Mouse (Mus musculus): Measurements from ENCODE around the gene Scap. TPM values are rescaled to one million over a fixed set of nuclear protein-coding genes. Genes with fewer than 3 reads are reported as not detected.

Scap gene
- polyA plus RNA-seq, 1 experiment from 2014 or later: 16.0 TPM

DNA sequence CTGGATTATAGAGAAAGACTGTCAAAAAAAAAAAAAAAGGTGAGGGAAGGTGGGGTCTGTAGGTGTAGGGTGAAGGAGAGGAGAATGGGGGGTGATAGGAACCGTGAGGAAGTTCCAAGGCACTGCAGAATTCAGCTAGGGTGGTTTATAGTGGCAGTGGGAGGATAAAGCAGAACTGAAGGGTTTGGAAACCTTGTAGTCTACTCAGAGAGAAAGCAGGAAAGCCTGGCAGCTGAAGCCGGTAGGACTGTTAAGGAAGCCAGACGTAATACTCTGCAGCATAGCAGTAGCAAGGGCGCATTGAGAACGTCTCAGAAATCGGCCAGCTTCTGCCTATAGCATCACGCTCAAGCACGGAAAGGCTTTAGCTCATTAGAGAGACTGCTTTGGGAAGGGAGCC lies 8.9 kb downstream of the Scap start:
- no peak overlapping the region for H3K4me2 ChIP-seq
- H3K27me3 ChIP-seq (ENCODE audit: control insufficient read depth, insufficient read depth, low read length): no peaks in the 10 kb centered on the region
- no peak overlapping the region for H3K27ac ChIP-seq (ENCODE audit: low read depth, low read length)
- no peaks in the 10 kb centered on the region for H3K9me3 ChIP-seq (replicated peaks; ENCODE audit: control insufficient read depth, low read length)
- H3K4me3 ChIP-seq (ENCODE audit: low read depth, low read length): no peak overlapping the region
- no peak for ATAC-seq (replicated peaks; ENCODE audit: insufficient number of reproducible peaks, low FRiP score, low TSS enrichment)
- 0 out of 2 replicates have a peak, but pooled peaks cover 3% of the 10 kb centered on the region for H3K4me1 ChIP-seq (ENCODE audit: control insufficient read depth, insufficient read depth, low read length)
- no peak overlapping the region for H3K9ac ChIP-seq (ENCODE audit: low read depth, low read length)
- WGBS (ENCODE audit: insufficient replicate concordance): 68% methylated on average over 8 of the region's 8 CpGs
- H3K36me3 ChIP-seq (ENCODE audit: control insufficient read depth, insufficient read depth, low read length): no peaks in the 10 kb centered on the region

GRCm38 (mm10) chr9:110343805-110344204 lies 10.7 kb downstream of the Scap start:
- no peaks in the 10 kb centered on the region for H3K4me1 ChIP-seq (ENCODE audit: control insufficient read depth, insufficient read depth, low read length)
- no peak overlapping the region for H3K27ac ChIP-seq (ENCODE audit: low read depth, low read length)
- H3K27me3 ChIP-seq (ENCODE audit: control insufficient read depth, insufficient read depth, low read length): no peaks in the 10 kb centered on the region
- no peaks in the 10 kb centered on the region for H3K36me3 ChIP-seq (ENCODE audit: control insufficient read depth, insufficient read depth, low read length)
- H3K9ac ChIP-seq (ENCODE audit: low read depth, low read length): no peak overlapping the region
- no peak overlapping the region for H3K4me3 ChIP-seq (ENCODE audit: low read depth, low read length)
- H3K9me3 ChIP-seq (replicated peaks; ENCODE audit: control insufficient read depth, low read length): no peaks in the 10 kb centered on the region
- no peak for ATAC-seq (replicated peaks; ENCODE audit: insufficient number of reproducible peaks, low FRiP score, low TSS enrichment)
- 75% methylated on average over 6 of the region's 6 CpGs for WGBS (ENCODE audit: insufficient replicate concordance)
- no peak overlapping the region for H3K4me2 ChIP-seq

GRCm38 (mm10) chr9:110345057-110345739 lies 12.1 kb downstream of the Scap start:
- no peak for ATAC-seq (replicated peaks; ENCODE audit: insufficient number of reproducible peaks, low FRiP score, low TSS enrichment)
- H3K27ac ChIP-seq (ENCODE audit: low read depth, low read length): no peak overlapping the region

DNA sequence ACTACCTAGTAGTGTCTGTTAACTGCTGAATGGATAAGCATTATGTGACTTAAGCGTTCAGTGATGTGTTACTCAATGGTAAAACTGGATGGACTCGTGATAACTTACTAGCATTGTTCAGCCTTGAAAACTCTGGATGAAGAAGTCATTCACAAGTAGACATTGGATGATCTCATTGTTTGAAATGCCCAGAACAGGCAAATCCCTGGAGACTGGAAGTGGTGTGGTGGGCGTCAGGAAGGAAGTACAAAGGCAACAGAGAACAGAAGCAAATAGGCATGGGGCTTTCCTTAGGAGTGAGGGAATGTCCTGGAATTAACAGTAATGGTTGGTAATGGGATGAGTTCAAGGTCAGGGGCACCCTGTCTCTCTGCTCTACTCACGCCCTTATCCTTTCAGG lies 15.8 kb downstream of the Scap start:
- H3K9me3 ChIP-seq (replicated peaks; ENCODE audit: control insufficient read depth, low read length): no peaks in the 10 kb centered on the region
- ATAC-seq (replicated peaks; ENCODE audit: insufficient number of reproducible peaks, low FRiP score, low TSS enrichment): no peak

More at GRCm38 (mm10) chr9:110345057-110345739, 12.1 kb downstream of the Scap start:
- H3K4me2 ChIP-seq: no peak overlapping the region
- no peaks in the 10 kb centered on the region for H3K27me3 ChIP-seq (ENCODE audit: control insufficient read depth, insufficient read depth, low read length)
- no peak overlapping the region for H3K4me3 ChIP-seq (ENCODE audit: low read depth, low read length)
- no peak overlapping the region for H3K9ac ChIP-seq (ENCODE audit: low read depth, low read length)
- no peaks in the 10 kb centered on the region for H3K4me1 ChIP-seq (ENCODE audit: control insufficient read depth, insufficient read depth, low read length)
- no peaks in the 10 kb centered on the region for H3K36me3 ChIP-seq (ENCODE audit: control insufficient read depth, insufficient read depth, low read length)
- WGBS (ENCODE audit: insufficient replicate concordance): 69% methylated on average over 7 of the region's 7 CpGs
- no peaks in the 10 kb centered on the region for H3K9me3 ChIP-seq (replicated peaks; ENCODE audit: control insufficient read depth, low read length)

DNA sequence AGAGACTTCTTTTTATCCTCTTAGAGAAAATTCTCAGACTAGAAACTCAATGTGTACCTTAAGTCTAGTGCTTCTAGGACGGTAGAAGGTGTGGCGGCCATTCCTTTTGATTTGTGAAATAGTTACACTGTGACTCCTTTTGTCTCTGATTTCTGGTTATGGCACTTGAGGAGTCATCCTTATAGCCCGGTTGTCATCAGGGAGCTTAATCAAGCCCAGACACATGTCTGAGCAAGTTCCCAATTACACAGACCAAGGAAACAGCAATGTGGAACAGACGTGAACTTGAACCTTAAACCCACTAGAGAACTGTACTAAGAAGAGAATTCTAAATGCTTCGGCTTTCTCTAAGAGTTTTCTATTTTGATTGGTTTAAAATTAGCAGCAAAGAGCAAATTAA lies 17.1 kb downstream of the Scap start:
- no peak for ATAC-seq (replicated peaks; ENCODE audit: insufficient number of reproducible peaks, low FRiP score, low TSS enrichment)

More for the DNA sequence above, 15.8 kb downstream of the Scap start:
- Histone ChIP-seq H3K9ac (ENCODE audit: low read depth, low read length) (no peak overlapping the region), H3K36me3 (ENCODE audit: control insufficient read depth, insufficient read depth, low read length) (no peaks in the 10 kb centered on the region), H3K27ac (ENCODE audit: low read depth, low read length) (no peak overlapping the region), H3K4me2 (no peak overlapping the region), H3K4me3 (ENCODE audit: low read depth, low read length) (no peak overlapping the region), H3K27me3 (ENCODE audit: control insufficient read depth, insufficient read depth, low read length) (no peaks in the 10 kb centered on the region), H3K4me1 (ENCODE audit: control insufficient read depth, insufficient read depth, low read length) (peaks cover 5% of the 10 kb centered on the region; the same call in 1 of the 2 replicates)
- 65% methylated on average over 4 of the region's 4 CpGs for WGBS (ENCODE audit: insufficient replicate concordance)

GRCm38 (mm10) chr9:110350612-110351011 lies 17.5 kb downstream of the Scap start:
- Histone ChIP-seq H3K9ac (ENCODE audit: low read depth, low read length) (no peak overlapping the region), H3K9me3 (replicated peaks; ENCODE audit: control insufficient read depth, low read length) (no peaks in the 10 kb centered on the region), H3K27ac (ENCODE audit: low read depth, low read length) (no peak overlapping the region), H3K36me3 (ENCODE audit: control insufficient read depth, insufficient read depth, low read length) (no peaks in the 10 kb centered on the region), H3K4me1 (ENCODE audit: control insufficient read depth, insufficient read depth, low read length) (peaks cover 8% of the 10 kb centered on the region; the same call in 1 of the 2 replicates), H3K4me2 (no peak overlapping the region), H3K4me3 (ENCODE audit: low read depth, low read length) (no peak overlapping the region), H3K27me3 (ENCODE audit: control insufficient read depth, insufficient read depth, low read length) (no peaks in the 10 kb centered on the region)
- ATAC-seq (replicated peaks; ENCODE audit: insufficient number of reproducible peaks, low FRiP score, low TSS enrichment): no peak
- WGBS (ENCODE audit: insufficient replicate concordance): 80% methylated on average over 5 of the region's 5 CpGs

More for the DNA sequence above, 17.1 kb downstream of the Scap start:
- no peak overlapping the region for H3K27ac ChIP-seq (ENCODE audit: low read depth, low read length)
- WGBS (ENCODE audit: insufficient replicate concordance): 84% methylated on average over 5 of the region's 5 CpGs
- no peaks in the 10 kb centered on the region for H3K27me3 ChIP-seq (ENCODE audit: control insufficient read depth, insufficient read depth, low read length)
- H3K4me1 ChIP-seq (ENCODE audit: control insufficient read depth, insufficient read depth, low read length): peaks cover 8% of the 10 kb centered on the region; the same call in 1 of the 2 replicates
- H3K36me3 ChIP-seq (ENCODE audit: control insufficient read depth, insufficient read depth, low read length): no peaks in the 10 kb centered on the region
- H3K9me3 ChIP-seq (replicated peaks; ENCODE audit: control insufficient read depth, low read length): no peaks in the 10 kb centered on the region
- no peak overlapping the region for H3K4me3 ChIP-seq (ENCODE audit: low read depth, low read length)
- no peak overlapping the region for H3K9ac ChIP-seq (ENCODE audit: low read depth, low read length)
- no peak overlapping the region for H3K4me2 ChIP-seq

GRCm38 (mm10) chr9:110351350-110351749 lies 18.3 kb downstream of the Scap start:
- H3K27me3 ChIP-seq (ENCODE audit: control insufficient read depth, insufficient read depth, low read length): no peaks in the 10 kb centered on the region
- H3K36me3 ChIP-seq (ENCODE audit: control insufficient read depth, insufficient read depth, low read length): no peaks in the 10 kb centered on the region
- no peak overlapping the region for H3K4me3 ChIP-seq (ENCODE audit: low read depth, low read length)
- H3K27ac ChIP-seq (ENCODE audit: low read depth, low read length): no peak overlapping the region
- WGBS (ENCODE audit: insufficient replicate concordance): 82% methylated on average over 2 of the region's 2 CpGs
- no peak for ATAC-seq (replicated peaks; ENCODE audit: insufficient number of reproducible peaks, low FRiP score, low TSS enrichment)
- H3K4me1 ChIP-seq (ENCODE audit: control insufficient read depth, insufficient read depth, low read length): peaks cover 8% of the 10 kb centered on the region; the same call in 1 of the 2 replicates
- H3K9me3 ChIP-seq (replicated peaks; ENCODE audit: control insufficient read depth, low read length): no peaks in the 10 kb centered on the region
- no peak overlapping the region for H3K4me2 ChIP-seq
- no peak overlapping the region for H3K9ac ChIP-seq (ENCODE audit: low read depth, low read length)

- no peaks in the 10 kb centered on the region for H3K9me3 ChIP-seq (replicated peaks; ENCODE audit: control insufficient read depth, low read length)
- H3K27me3 ChIP-seq (ENCODE audit: control insufficient read depth, insufficient read depth, low read length): no peaks in the 10 kb centered on the region
- H3K4me3 ChIP-seq (ENCODE audit: low read depth, low read length): no peak overlapping the region
- H3K27ac ChIP-seq (ENCODE audit: low read depth, low read length): no peak overlapping the region
- no peak for ATAC-seq (replicated peaks; ENCODE audit: insufficient number of reproducible peaks, low FRiP score, low TSS enrichment)
- 71% methylated on average over 8 of the region's 8 CpGs for WGBS (ENCODE audit: insufficient replicate concordance)
- H3K4me1 ChIP-seq (ENCODE audit: control insufficient read depth, insufficient read depth, low read length): peaks cover 8% of the 10 kb centered on the region; the same call in 1 of the 2 replicates
- H3K4me2 ChIP-seq: no peak overlapping the region
- H3K9ac ChIP-seq (ENCODE audit: low read depth, low read length): no peak overlapping the region
- H3K36me3 ChIP-seq (ENCODE audit: control insufficient read depth, insufficient read depth, low read length): no peaks in the 10 kb centered on the region
Observed at GRCm38 (mm10) chr9:110351932-110352632, 19.0 kb downstream of the Scap start.
